Mouse (Mus musculus) WW6 (cell line): Measurements from ENCODE around the gene Acap1.
A peak's percentile ranks its signal among the peaks of the same experiment; 100 is the strongest.
"Not testable (repeated sequence)": the region's sequence is repeated elsewhere in the genome, so short reads cannot be mapped to it uniquely, and the experiment has no call there.

Experiments
- DNase-seq: peaks from one replicate; pipeline ENCODE4 v3.0.0-alpha.2; 2013; ENCODE audit warnings: low read depth, low spot score

The Acap1 gene

GRCm38 (mm10) chr11:69876867-69877266, 18.5 kb downstream of the Acap1 start:
- peak; percentile 94 for DNase-seq

GRCm38 (mm10) chr11:69876186-69876585, 19.2 kb downstream of the Acap1 start:
- no peak for DNase-seq

GRCm38 (mm10) chr11:69872451-69872850, 22.9 kb downstream of the Acap1 start:
- DNase-seq: no peak

- no peak for DNase-seq
Measured at GRCm38 (mm10) chr11:69871822-69872221, 23.5 kb downstream of the Acap1 start.

GRCm38 (mm10) chr11:69870289-69871069, 24.9 kb downstream of the Acap1 start:
- DNase-seq: no peak

GRCm38 (mm10) chr11:69867335-69867734, 28.0 kb downstream of the Acap1 start:
- no peak for DNase-seq

GRCm38 (mm10) chr11:69865561-69865960, 29.8 kb downstream of the Acap1 start:
- no peak for DNase-seq

GRCm38 (mm10) chr11:69864138-69864860, 31.0 kb downstream of the Acap1 start:
- no peak for DNase-seq

- DNase-seq: not testable (repeated sequence)
Measured at GRCm38 (mm10) chr11:69863729-69864128, 31.6 kb downstream of the Acap1 start.

GRCm38 (mm10) chr11:69858113-69858998, 37.0 kb downstream of the Acap1 start, which contains the start of gene Tnk1:
Tnk1 (minus strand) TSS chr11:69858730.
- no peak for DNase-seq

GRCm38 (mm10) chr11:69855347-69855746, 40.0 kb downstream of the Acap1 start:
- DNase-seq: peak; percentile 83

- no peak for DNase-seq
Measured at GRCm38 (mm10) chr11:69854680-69855079, 40.7 kb downstream of the Acap1 start.

- DNase-seq: no peak
Measured at GRCm38 (mm10) chr11:69853994-69854393, 41.3 kb downstream of the Acap1 start.

GRCm38 (mm10) chr11:69850754-69851153, 44.6 kb downstream of the Acap1 start:
- no peak for DNase-seq

- no peak for DNase-seq
Measured at GRCm38 (mm10) chr11:69849884-69850283, 45.5 kb downstream of the Acap1 start.

GRCm38 (mm10) chr11:69849128-69849527, 46.2 kb downstream of the Acap1 start:
- DNase-seq: no peak

GRCm38 (mm10) chr11:69848021-69848420, 47.3 kb downstream of the Acap1 start:
- DNase-seq: no peak

- DNase-seq: no peak
Measured at GRCm38 (mm10) chr11:69846738-69847688, 48.3 kb downstream of the Acap1 start.

GRCm38 (mm10) chr11:69846198-69846680, 49.1 kb downstream of the Acap1 start, which contains the start of gene Plscr3:
Plscr3 (plus strand) TSS chr11:69846376.
- peak; percentile 85 for DNase-seq

GRCm38 (mm10) chr11:69838714-69839104, 56.6 kb downstream of the Acap1 start:
- no peak for DNase-seq
